22 mouse cellular contexts compared by ENCODE assay signal in genomic region chr12:110949410-110949809, GRCm38 (mm10). TPM values are rescaled to one million over a fixed set of nuclear protein-coding genes. Genes with fewer than 3 reads are reported as not detected.
DNase-seq lines count a peak whose midpoint lies in the region; ATAC-seq and TF ChIP-seq lines count a peak whose summit lies in the region.
"Had no signal": no experiment of that assay in that cellular context is flagged by ENCODE, and none has a peak within 500 bp of the region (broad histone marks: within the 10 kb centered on the region; RNA-seq: fewer than 3 reads in every experiment).

No protein-coding gene starts in this region.

- H3K4me2 ChIP-seq in kidney, embryonic 15.5 days: no peak overlapping the region
- H3K4me2 ChIP-seq: embryonic facial prominence, embryonic 15.5 days; hindbrain, embryonic 15.5 days; neural tube, embryonic 13.5 days had no signal

- H3K4me1 ChIP-seq in heart, adult 2 months (ENCODE audit: control insufficient read depth, insufficient read depth, low read length): peaks cover 4% of the 10 kb centered on the region
- H3K4me1 ChIP-seq in kidney, embryonic 15.5 days: no peaks in the 10 kb centered on the region
- H3K4me1 ChIP-seq: embryonic facial prominence, embryonic 15.5 days; hindbrain, embryonic 15.5 days; neural tube, embryonic 13.5 days had no signal

- H3K27ac ChIP-seq in heart, adult 2 months: peak overlapping the region; percentile 62
- no peak overlapping the region for H3K27ac ChIP-seq in kidney, embryonic 15.5 days
- H3K27ac ChIP-seq: embryonic facial prominence, embryonic 15.5 days; hindbrain, embryonic 15.5 days; kidney, postnatal 0 days; neural tube, embryonic 13.5 days had no signal

- peaks cover 4% of the 10 kb centered on the region; the same call in 1 of the 2 replicates for H3K36me3 ChIP-seq in heart, adult 2 months (ENCODE audit: control insufficient read depth, insufficient read depth, low read length)
- H3K36me3 ChIP-seq in kidney, embryonic 15.5 days: peaks cover 36% of the 10 kb centered on the region

- H3K4me3 ChIP-seq in heart, adult 2 months: no peak overlapping the region
- H3K4me3 ChIP-seq in kidney, embryonic 15.5 days (replicated peaks): no peak overlapping the region
- H3K4me3 ChIP-seq: embryonic facial prominence, embryonic 15.5 days; hindbrain, embryonic 15.5 days; layer of hippocampus, adult 2 months; neural tube, embryonic 13.5 days had no signal

- no peak for DNase-seq in cerebellum, postnatal 4 days (ENCODE audit: low spot score in 2 of 2)
- DNase-seq in heart, adult 2 months: peak; percentile 29 to 62
- DNase-seq in heart, postnatal 25 days (ENCODE audit: low spot score): no peak
- peak; percentile 61 to 73 for DNase-seq in cerebellum, postnatal 25 days
- peak; percentile 21 to 43 for DNase-seq in heart, postnatal 36 days
- no peak for DNase-seq in kidney, adult 8-10 months
- DNase-seq: adrenal gland, adult 8-10 months; embryo, embryonic 11 days; layer of hippocampus, postnatal 36 days; lung, adult 18-20 months; lung, postnatal 14 days; midbrain, embryonic 14.5 days had no signal

- no peaks in the 10 kb centered on the region for H3K27me3 ChIP-seq in heart, adult 2 months (ENCODE audit: control insufficient read depth, insufficient read depth, low read length)
- no peaks in the 10 kb centered on the region for H3K27me3 ChIP-seq in kidney, embryonic 15.5 days
- H3K27me3 ChIP-seq: embryonic facial prominence, embryonic 15.5 days; hindbrain, embryonic 15.5 days; neural tube, embryonic 13.5 days; Patski had no signal

- TF ChIP-seq POLR2A in heart, adult 2 months (IDR thresholded peaks at IDR 0.05; ENCODE audit: insufficient read depth, low read depth, low read length): no peak

- H3K9ac ChIP-seq in heart, adult 2 months (ENCODE audit: low read depth, low read length): no peak overlapping the region
- no peak overlapping the region for H3K9ac ChIP-seq in kidney, embryonic 15.5 days
- H3K9ac ChIP-seq: embryonic facial prominence, embryonic 15.5 days; hindbrain, embryonic 15.5 days; neural tube, embryonic 13.5 days had no signal

- TF ChIP-seq CTCF in heart, adult 2 months (IDR thresholded peaks at IDR 0.05): no peak

- peak; percentile 56; the same call in 1 of the 2 replicates for ATAC-seq in cerebellum, adult (ENCODE audit: insufficient number of reproducible peaks, low FRiP score, low TSS enrichment)
- ATAC-seq in kidney, embryonic 15.5 days (replicated peaks; ENCODE audit: low FRiP score): no peak
- ATAC-seq: forebrain, embryonic 16.5 days; intestine, embryonic 16.5 days; Patski had no signal

- 91% methylated on average over 1 of the region's 1 CpGs for WGBS in heart, adult 2 months
- 93% methylated on average over 1 of the region's 1 CpGs for WGBS in kidney, embryonic 15.5 days

- intact Hi-C loops in heart, adult 2 months (cut with DNase I): no loop called here
- intact Hi-C loops in heart, postnatal 25 days (cut with DNase I): no loop called here
- intact Hi-C loops in heart, postnatal 36 days (cut with DNase I): no loop called here

- no peaks in the 10 kb centered on the region for H3K9me3 ChIP-seq in kidney, embryonic 15.5 days (replicated peaks)
- H3K9me3 ChIP-seq: embryonic facial prominence, embryonic 15.5 days; hindbrain, embryonic 15.5 days; neural tube, embryonic 13.5 days had no signal

- peak; percentile 85 for TF ChIP-seq EP300 in heart, adult 2 months (IDR thresholded peaks at IDR 0.05; ENCODE audit: insufficient read depth, low read depth, low read length)

- no peaks in the 10 kb centered on the region for H3K79me2 ChIP-seq in heart, adult 2 months (replicated peaks; ENCODE audit: control insufficient read depth, insufficient read depth, low read length)

RNA-seq across cellular contexts. Expression of gene Ankrd9, which starts 29.4 kb away (rescaled TPM):
- 10 to 100 TPM; 59.3 to 84.2 TPM for total RNA-seq in heart, adult 2 months (2021)
- polyA plus RNA-seq in heart, adult 2 months (2012; rRNA removed): 80.5 and 93.2 TPM in 2 replicates
- 10 to 100 TPM; 66.8 to 71.8 TPM for total RNA-seq in heart, postnatal 25 days (2021)
- 10 to 100 TPM; 67.9 to 85.3 TPM for total RNA-seq in heart, postnatal 36 days (2021)
- 12.1 and 14.0 TPM in 2 replicates for polyA plus RNA-seq in kidney, embryonic 15.5 days (2015; fragmentation: Nextera tagmentation; extraction: Ambion mirVana)

Comparison
In these comparisons a context has a peak if more than half of its experiments do, and no peak if none do; other contexts are left out.
1. DNase-seq: peak in heart, adult 2 months (2 of 2), cerebellum, postnatal 25 days (2 of 2) and heart, postnatal 36 days (2 of 2); none in cerebellum, postnatal 4 days (0 of 2), heart, postnatal 25 days (single experiment) and kidney, adult 8-10 months (0 of 2).